8 mouse cellular contexts compared by ENCODE assay signal in genomic region chr4:46040594-46041192, GRCm38 (mm10). TPM values are rescaled to one million over a fixed set of nuclear protein-coding genes. Genes with fewer than 3 reads are reported as not detected.
DNase-seq lines count a peak whose midpoint lies in the region; ATAC-seq and TF ChIP-seq lines count a peak whose summit lies in the region.

No protein-coding gene starts in this region.

- 0 out of 2 replicates have a peak overlapping the region, but pooled peaks have one; percentile 15 for H3K27ac ChIP-seq in midbrain, embryonic 11.5 days (ENCODE audit: low read depth, low read length)
- no peak overlapping the region for H3K27ac ChIP-seq in midbrain, embryonic 16.5 days (ENCODE audit: low read length)
- H3K27ac ChIP-seq in brown adipose tissue, adult 24 weeks (replicated peaks; ENCODE audit: low read depth, low read length): no peak overlapping the region
- H3K27ac ChIP-seq in embryonic facial prominence, embryonic 12.5 days: no peak overlapping the region; the same call in 1 of the 2 replicates
- H3K27ac ChIP-seq in intestine, postnatal 0 days (ENCODE audit: low read depth, low read length): no peak overlapping the region
- no peak overlapping the region for H3K27ac ChIP-seq in forebrain, embryonic 11.5 days (ENCODE audit: low read depth, low read length)

- H3K79me2 ChIP-seq in myocyte (ENCODE audit: control insufficient read depth, insufficient read depth): no peaks in the 10 kb centered on the region

- 25% methylated on average over 9 of the region's 9 CpGs for WGBS in midbrain, embryonic 11.5 days
- WGBS in midbrain, embryonic 16.5 days: 21% methylated on average over 9 of the region's 9 CpGs
- 26% methylated on average over 9 of the region's 9 CpGs for WGBS in embryonic facial prominence, embryonic 12.5 days
- WGBS in intestine, postnatal 0 days: 14% methylated on average over 9 of the region's 9 CpGs
- 22% methylated on average over 9 of the region's 9 CpGs for WGBS in forebrain, embryonic 11.5 days

- no peak for DNase-seq in midbrain, embryonic 11.5 days (ENCODE audit: low spot score, missing footprints)
- DNase-seq in B cell, adult 2 months: no peak
- no peak for DNase-seq in forebrain, embryonic 11.5 days (ENCODE audit: low spot score)

- no peak overlapping the region for H3K9ac ChIP-seq in midbrain, embryonic 11.5 days (ENCODE audit: low read length)
- H3K9ac ChIP-seq in midbrain, embryonic 16.5 days (ENCODE audit: low read depth, low read length): no peak overlapping the region
- H3K9ac ChIP-seq in embryonic facial prominence, embryonic 12.5 days: no peak overlapping the region
- H3K9ac ChIP-seq in intestine, postnatal 0 days (ENCODE audit: low read depth, low read length): no peak overlapping the region
- H3K9ac ChIP-seq in forebrain, embryonic 11.5 days (ENCODE audit: low read length): no peak overlapping the region

- H3K36me3 ChIP-seq in midbrain, embryonic 11.5 days (ENCODE audit: control insufficient read depth, insufficient read depth, low read length): no peaks in the 10 kb centered on the region
- H3K36me3 ChIP-seq in midbrain, embryonic 16.5 days (ENCODE audit: control insufficient read depth, insufficient read depth, low read length): no peaks in the 10 kb centered on the region
- no peaks in the 10 kb centered on the region for H3K36me3 ChIP-seq in embryonic facial prominence, embryonic 12.5 days
- H3K36me3 ChIP-seq in intestine, postnatal 0 days (ENCODE audit: control insufficient read depth, insufficient read depth): no peaks in the 10 kb centered on the region
- H3K36me3 ChIP-seq in myocyte (ENCODE audit: control insufficient read depth, insufficient read depth): no peaks in the 10 kb centered on the region
- no peaks in the 10 kb centered on the region for H3K36me3 ChIP-seq in forebrain, embryonic 11.5 days (ENCODE audit: control insufficient read depth, insufficient read depth, low read length)

- no peaks in the 10 kb centered on the region for H3K9me3 ChIP-seq in midbrain, embryonic 11.5 days (ENCODE audit: control insufficient read depth, low read length)
- no peaks in the 10 kb centered on the region for H3K9me3 ChIP-seq in midbrain, embryonic 16.5 days (replicated peaks; ENCODE audit: control insufficient read depth, low read length, poor library complexity, severe bottlenecking)
- no peaks in the 10 kb centered on the region for H3K9me3 ChIP-seq in embryonic facial prominence, embryonic 12.5 days
- H3K9me3 ChIP-seq in intestine, postnatal 0 days (ENCODE audit: control insufficient read depth): no peaks in the 10 kb centered on the region
- H3K9me3 ChIP-seq in forebrain, embryonic 11.5 days (ENCODE audit: control insufficient read depth, low read length): no peaks in the 10 kb centered on the region

- peaks cover 35% of the 10 kb centered on the region for H3K27me3 ChIP-seq in midbrain, embryonic 11.5 days (ENCODE audit: control insufficient read depth, insufficient read depth, low read length)
- H3K27me3 ChIP-seq in midbrain, embryonic 16.5 days (ENCODE audit: control insufficient read depth, insufficient read depth, low read depth, low read length): peaks cover 35% of the 10 kb centered on the region
- peaks cover 44% of the 10 kb centered on the region for H3K27me3 ChIP-seq in embryonic facial prominence, embryonic 12.5 days
- H3K27me3 ChIP-seq in intestine, postnatal 0 days (replicated peaks; ENCODE audit: control insufficient read depth, insufficient read depth, low read length): peaks cover 26% of the 10 kb centered on the region
- H3K27me3 ChIP-seq in myocyte (ENCODE audit: control insufficient read depth, insufficient read depth, insufficient read length): no peaks in the 10 kb centered on the region
- H3K27me3 ChIP-seq in forebrain, embryonic 11.5 days (ENCODE audit: control insufficient read depth, insufficient read depth, low read length): peaks cover 37% of the 10 kb centered on the region

- ATAC-seq in midbrain, embryonic 11.5 days (ENCODE audit: low FRiP score): peak; percentile 40; the same call in 1 of the 2 replicates
- no peak for ATAC-seq in midbrain, embryonic 16.5 days
- 0 out of 2 replicates have a peak, but pooled peaks have one; percentile 30 for ATAC-seq in embryonic facial prominence, embryonic 12.5 days (ENCODE audit: insufficient number of reproducible peaks, insufficient read depth, low FRiP score, low TSS enrichment)
- no peak; the same call in 1 of the 2 replicates for ATAC-seq in intestine, postnatal 0 days
- ATAC-seq in forebrain, embryonic 11.5 days (replicated peaks; ENCODE audit: low FRiP score): no peak

- H3K4me2 ChIP-seq in midbrain, embryonic 11.5 days: no peak overlapping the region
- no peak overlapping the region for H3K4me2 ChIP-seq in midbrain, embryonic 16.5 days (ENCODE audit: low read length)
- H3K4me2 ChIP-seq in embryonic facial prominence, embryonic 12.5 days (replicated peaks): no peak overlapping the region
- H3K4me2 ChIP-seq in intestine, postnatal 0 days (replicated peaks; ENCODE audit: low read depth): 0 out of 2 replicates have a peak overlapping the region, but pooled peaks have one; percentile 9
- H3K4me2 ChIP-seq in myocyte (ENCODE audit: low read depth): peak overlapping the region; percentile 73
- no peak overlapping the region for H3K4me2 ChIP-seq in forebrain, embryonic 11.5 days (ENCODE audit: low read depth, low read length, severe bottlenecking)

- H3K4me3 ChIP-seq in midbrain, embryonic 11.5 days (ENCODE audit: low read depth, low read length): 0 out of 2 replicates have a peak overlapping the region, but pooled peaks have one; percentile 1
- H3K4me3 ChIP-seq in midbrain, embryonic 16.5 days (ENCODE audit: low read depth, low read length): no peak overlapping the region
- 0 out of 2 replicates have a peak overlapping the region, but pooled peaks have one; percentile 66 for H3K4me3 ChIP-seq in brown adipose tissue, adult 24 weeks (ENCODE audit: insufficient read depth, low read depth, low read length)
- no peak overlapping the region for H3K4me3 ChIP-seq in embryonic facial prominence, embryonic 12.5 days
- H3K4me3 ChIP-seq in intestine, postnatal 0 days (ENCODE audit: low read depth, low read length): no peak overlapping the region
- H3K4me3 ChIP-seq in myocyte: peak overlapping the region; percentile 25
- no peak overlapping the region; the same call in 1 of the 2 replicates for H3K4me3 ChIP-seq in forebrain, embryonic 11.5 days (ENCODE audit: low read depth, low read length)

- H3ac ChIP-seq in myocyte (ENCODE audit: control insufficient read depth, insufficient read length): no peak overlapping the region

- TF ChIP-seq POLR2A in myocyte (IDR thresholded peaks at IDR 0.05; ENCODE audit: insufficient read length, low read depth): no peak

- H3K4me1 ChIP-seq in midbrain, embryonic 11.5 days (ENCODE audit: control insufficient read depth, insufficient read depth, low read length): peaks cover 21% of the 10 kb centered on the region
- H3K4me1 ChIP-seq in midbrain, embryonic 16.5 days (ENCODE audit: control insufficient read depth, insufficient read depth, low read length): peaks cover 9% of the 10 kb centered on the region; the same call in 1 of the 2 replicates
- H3K4me1 ChIP-seq in brown adipose tissue, adult 24 weeks (ENCODE audit: control insufficient read depth, insufficient read depth, insufficient read length, low read length): 0 out of 2 replicates have a peak, but pooled peaks cover 2% of the 10 kb centered on the region
- peaks cover 13% of the 10 kb centered on the region for H3K4me1 ChIP-seq in embryonic facial prominence, embryonic 12.5 days
- no peaks in the 10 kb centered on the region; the same call in 1 of the 2 replicates for H3K4me1 ChIP-seq in intestine, postnatal 0 days (replicated peaks; ENCODE audit: control insufficient read depth, insufficient read depth, low read length)
- H3K4me1 ChIP-seq in forebrain, embryonic 11.5 days (replicated peaks; ENCODE audit: control insufficient read depth, insufficient read depth, low read length): peaks cover 14% of the 10 kb centered on the region

- TF ChIP-seq CTCF in intestine, postnatal 0 days (IDR thresholded peaks at IDR 0.05; ENCODE audit: low read depth): peak; percentile 73

TF ChIP-seq in myocyte, 11 proteins besides CTCF, POLR2A, EP300 and RAD21:
- TF ChIP-seq SRF (IDR thresholded peaks at IDR 0.05; ENCODE audit: control insufficient read depth, insufficient read length, low read depth): no peak
- no peak for TF ChIP-seq TCF12 (IDR thresholded peaks at IDR 0.05; ENCODE audit: insufficient read depth, poor library complexity, severe bottlenecking)
- no peak for TF ChIP-seq CEBPB (IDR thresholded peaks at IDR 0.05; ENCODE audit: insufficient read depth, poor library complexity, severe bottlenecking)
- TF ChIP-seq REST (IDR thresholded peaks at IDR 0.05; ENCODE audit: insufficient read depth, insufficient read length): no peak
- no peak for TF ChIP-seq MAX (IDR thresholded peaks at IDR 0.05; ENCODE audit: low read depth)
- TF ChIP-seq MYOG (IDR thresholded peaks at IDR 0.05; ENCODE audit: control insufficient read depth in 1 of 3, insufficient read depth in 1 of 3, insufficient read length in 2 of 3, low read depth in 2 of 3): no peak
- no peak for TF ChIP-seq E2F4 (IDR thresholded peaks at IDR 0.05; ENCODE audit: insufficient read depth)
- no peak for TF ChIP-seq MYOD1 (IDR thresholded peaks at IDR 0.05; ENCODE audit: control insufficient read depth in 1 of 3, insufficient read length in 2 of 3, low read depth in 2 of 3)
- no peak for TF ChIP-seq USF1 (IDR thresholded peaks at IDR 0.05; ENCODE audit: low read depth)
- TF ChIP-seq POLR2AphosphoS2 (IDR thresholded peaks at IDR 0.05; ENCODE audit: insufficient read length, low read depth): no peak
- TF ChIP-seq TCF3 (IDR thresholded peaks at IDR 0.05; ENCODE audit: insufficient read length, low read depth): no peak

RNA-seq across cellular contexts. Expression of gene Tmod1, which starts 2.0 kb away (rescaled TPM):
- 2.7 and 3.4 TPM in 2 replicates for polyA plus RNA-seq in midbrain, embryonic 11.5 days (2014; fragmentation: Nextera tagmentation; extraction: Ambion mirVana)
- polyA plus RNA-seq in midbrain, embryonic 16.5 days (2015; fragmentation: Nextera tagmentation; extraction: Ambion mirVana): 0.80 and 0.85 TPM in 2 replicates
- 2.3 and 5.8 TPM in 2 replicates for polyA plus RNA-seq in brown adipose tissue, adult 24 weeks (2012; ENCODE audit: insufficient read depth, insufficient read length, missing spikeins)
- 2.8 and 4.3 TPM in 2 replicates for polyA plus RNA-seq in embryonic facial prominence, embryonic 12.5 days (2016; fragmentation: Nextera tagmentation; extraction: Ambion mirVana)
- polyA plus RNA-seq in intestine, postnatal 0 days (2015; fragmentation: Nextera tagmentation; extraction: Ambion mirVana): 4.7 and 5.2 TPM in 2 replicates
- polyA plus RNA-seq in myocyte (2012; fragmentation: generic; extraction: Trizol): 36.6 TPM
- polyA plus RNA-seq in forebrain, embryonic 11.5 days (2014; fragmentation: Nextera tagmentation; extraction: Ambion mirVana): 2.6 and 2.8 TPM in 2 replicates

Comparison
In these comparisons a context has a peak if more than half of its experiments do, and no peak if none do; other contexts are left out.
1. ATAC-seq: peak in midbrain, embryonic 11.5 days (single experiment) and embryonic facial prominence, embryonic 12.5 days (single experiment); none in midbrain, embryonic 16.5 days (single experiment), intestine, postnatal 0 days (single experiment) and forebrain, embryonic 11.5 days (single experiment).
2. H3K4me3 ChIP-seq: peak in midbrain, embryonic 11.5 days (single experiment), brown adipose tissue, adult 24 weeks (single experiment) and myocyte (single experiment); none in midbrain, embryonic 16.5 days (single experiment), embryonic facial prominence, embryonic 12.5 days (single experiment), intestine, postnatal 0 days (single experiment) and forebrain, embryonic 11.5 days (single experiment).
3. H3K4me2 ChIP-seq: peak in intestine, postnatal 0 days (single experiment) and myocyte (single experiment); none in midbrain, embryonic 11.5 days (single experiment), midbrain, embryonic 16.5 days (single experiment), embryonic facial prominence, embryonic 12.5 days (single experiment) and forebrain, embryonic 11.5 days (single experiment).